Mouse (Mus musculus) natural killer cell, adult 2 months (primary cell): ENCODE results near the gene Mast4.

Experiments used
- DNase-seq, 2 experiments: peaks; one replicate each; pipeline ENCODE4 v3.0.0; 2022; ENCODE audit warnings: low spot score in 2 of 2

Mast4 gene

GRCm38 (mm10) chr13:102889989-102890388 is 444.3 kb downstream of the Mast4 start:
- DNase-seq, result no peak

- DNase-seq, result no peak
These were observed 444.8 kb downstream of the Mast4 start for GRCm38 (mm10) chr13:102889537-102889936.

GRCm38 (mm10) chr13:102888895-102889490 is 445.3 kb downstream of the Mast4 start:
- DNase-seq, result no peak

GRCm38 (mm10) chr13:102888211-102888610 is 446.1 kb downstream of the Mast4 start:
- DNase-seq, result no peak

GRCm38 (mm10) chr13:102887534-102887933 is 446.8 kb downstream of the Mast4 start:
- DNase-seq, result no peak

- no peak for DNase-seq
These were observed 447.5 kb downstream of the Mast4 start for GRCm38 (mm10) chr13:102886788-102887187.

GRCm38 (mm10) chr13:102886147-102886546 is 448.1 kb downstream of the Mast4 start:
- no peak for DNase-seq

GRCm38 (mm10) chr13:102880381-102881076 is 453.8 kb downstream of the Mast4 start:
- DNase-seq, result peak in 1 of 2 experiments; percentile 40

- no peak for DNase-seq
These were observed 455.7 kb downstream of the Mast4 start for GRCm38 (mm10) chr13:102878631-102879030.

GRCm38 (mm10) chr13:102877766-102878325 is 456.5 kb downstream of the Mast4 start:
- no peak for DNase-seq

GRCm38 (mm10) chr13:102877154-102877553 is 457.1 kb downstream of the Mast4 start:
- DNase-seq, result no peak

- no peak for DNase-seq
These were observed 458.8 kb downstream of the Mast4 start for GRCm38 (mm10) chr13:102875520-102875919.

- no peak for DNase-seq
These were observed 459.2 kb downstream of the Mast4 start for GRCm38 (mm10) chr13:102875144-102875476.

- no peak for DNase-seq
These were observed 459.7 kb downstream of the Mast4 start for GRCm38 (mm10) chr13:102874465-102875143.

GRCm38 (mm10) chr13:102873412-102874016 is 460.8 kb downstream of the Mast4 start:
- no peak for DNase-seq

- no peak for DNase-seq
These were observed 462.8 kb downstream of the Mast4 start for GRCm38 (mm10) chr13:102871380-102872104.

- DNase-seq, result no peak
These were observed 464.8 kb downstream of the Mast4 start for GRCm38 (mm10) chr13:102869541-102869940.

- DNase-seq, result no peak
These were observed 467.5 kb downstream of the Mast4 start for GRCm38 (mm10) chr13:102866816-102867215.

- DNase-seq, result no peak
These were observed 468.1 kb downstream of the Mast4 start for GRCm38 (mm10) chr13:102865971-102866724.

GRCm38 (mm10) chr13:102865494-102865893 is 468.8 kb downstream of the Mast4 start:
- no peak for DNase-seq

GRCm38 (mm10) chr13:102864840-102865239 is 469.5 kb downstream of the Mast4 start:
- DNase-seq, result no peak
